Mouse (Mus musculus) olfactory bulb, adult 2 months (tissue): ENCODE results near the gene Ldlr.

Experiments
- CTCF ChIP-seq: fragments of 200-500 bp; IDR thresholded peaks from 2 replicates; pipeline ENCODE4 v1.5.1; 2012; ENCODE audit warnings: low read depth, mild to moderate bottlenecking, low read length, moderate library complexity; ENCODE audit not compliant: insufficient read depth
- POLR2A ChIP-seq: fragments of 200-500 bp; IDR thresholded peaks from 2 replicates; pipeline ENCODE4 v1.6.1; 2012; ENCODE audit warnings: mild to moderate bottlenecking, low read depth, low read length, moderate library complexity; ENCODE audit not compliant: insufficient read depth

- no peak for TF ChIP-seq CTCF
- no peak for TF ChIP-seq POLR2A
These were observed 26.3 kb downstream of the Ldlr start for GRCm38 (mm10) chr9:21749382-21750118.
